Mouse (Mus musculus): Measurements from ENCODE around the gene Chd4.
A peak's percentile ranks its signal among the peaks of the same experiment; 100 is the strongest.

Gene Chd4

GRCm38 (mm10) chr6:125092372-125092771 is 3.4 kb upstream of the Chd4 start:
- DNase-seq = no peak

GRCm38 (mm10) chr6:125094843-125095242 is 938 bp upstream of the Chd4 start:
- no peak for DNase-seq

GRCm38 (mm10) chr6:125096279-125096596 is 457 bp downstream of the Chd4 start:
- no peak for DNase-seq

GRCm38 (mm10) chr6:125096597-125097345 is 990 bp downstream of the Chd4 start:
- DNase-seq = peak; percentile 84

- DNase-seq = no peak
Measured at GRCm38 (mm10) chr6:125097346-125097689, 1.5 kb downstream of the Chd4 start.

- DNase-seq = no peak
Measured at GRCm38 (mm10) chr6:125097951-125098350, 2.2 kb downstream of the Chd4 start.

- no peak for DNase-seq
Measured at GRCm38 (mm10) chr6:125098513-125098912, 2.7 kb downstream of the Chd4 start.

GRCm38 (mm10) chr6:125099421-125099971 is 3.7 kb downstream of the Chd4 start:
- DNase-seq = peak; percentile 59

- no peak for DNase-seq
Measured at GRCm38 (mm10) chr6:125101444-125101843, 5.7 kb downstream of the Chd4 start.

- no peak for DNase-seq
Measured at GRCm38 (mm10) chr6:125104223-125104622, 8.4 kb downstream of the Chd4 start.

- no peak for DNase-seq
Measured at GRCm38 (mm10) chr6:125107705-125108104, 11.9 kb downstream of the Chd4 start.

GRCm38 (mm10) chr6:125109371-125109770 is 13.6 kb downstream of the Chd4 start:
- no peak for DNase-seq

GRCm38 (mm10) chr6:125110927-125111326 is 15.1 kb downstream of the Chd4 start:
- DNase-seq = peak; percentile 60

- no peak for DNase-seq
Measured at GRCm38 (mm10) chr6:125112553-125112952, 16.8 kb downstream of the Chd4 start.

- DNase-seq = no peak
Measured at GRCm38 (mm10) chr6:125119387-125119786, 23.6 kb downstream of the Chd4 start.

- DNase-seq = no peak
Measured at GRCm38 (mm10) chr6:125128724-125129123, 32.9 kb downstream of the Chd4 start.

GRCm38 (mm10) chr6:125129710-125130402 is 34.1 kb downstream of the Chd4 start:
- DNase-seq = no peak

- DNase-seq = peak; percentile 93
Measured at GRCm38 (mm10) chr6:125131302-125132156, 35.7 kb downstream of the Chd4 start, which contains the start of gene Nop2. Nop2 (plus strand) TSS chr6:125131909.

- no peak for DNase-seq
Measured at GRCm38 (mm10) chr6:125132470-125132869, 36.7 kb downstream of the Chd4 start.

- DNase-seq = peak; percentile 47
Measured at GRCm38 (mm10) chr6:125137002-125137671, 41.4 kb downstream of the Chd4 start.

- DNase-seq = no peak
Measured at GRCm38 (mm10) chr6:125139747-125140146, 44.0 kb downstream of the Chd4 start.

- DNase-seq = no peak
Measured at GRCm38 (mm10) chr6:125142436-125142835, 46.7 kb downstream of the Chd4 start.

GRCm38 (mm10) chr6:125143128-125143527 is 47.3 kb downstream of the Chd4 start:
- DNase-seq = no peak

All from kidney, postnatal 14 days (tissue).